Mouse (Mus musculus): ENCODE results near the gene Pum2.

Pum2 gene

DNA sequence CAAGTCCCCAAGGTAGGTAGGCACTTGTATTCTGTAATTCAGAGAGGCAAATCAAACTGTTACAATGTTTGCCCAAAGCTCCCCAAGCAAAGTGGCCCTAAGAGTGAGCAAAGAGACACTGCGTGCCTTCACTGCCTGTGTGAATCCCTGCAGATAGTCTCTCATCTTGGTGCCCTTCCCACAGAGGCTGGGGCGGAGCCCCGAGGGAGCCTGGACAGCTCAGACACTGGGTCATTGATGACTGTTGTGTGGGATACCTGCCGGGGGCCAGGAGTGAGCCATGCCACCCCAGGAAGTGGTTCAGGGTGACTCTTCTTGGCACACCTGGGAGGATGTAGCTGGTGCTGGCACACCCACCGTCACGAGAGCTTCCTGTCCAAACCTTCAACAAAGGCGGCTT, 87.1 kb downstream of the Pum2 start:
- in situ Hi-C loops (cut with MboI): no loop called here

GRCm38 (mm10) chr12:8762667-8763066, 88.7 kb downstream of the Pum2 start:
- in situ Hi-C loops (cut with MboI): no loop called here

- in situ Hi-C loops (cut with MboI): no loop called here
These were observed 90.4 kb downstream of the Pum2 start for GRCm38 (mm10) chr12:8764221-8764930.

DNA sequence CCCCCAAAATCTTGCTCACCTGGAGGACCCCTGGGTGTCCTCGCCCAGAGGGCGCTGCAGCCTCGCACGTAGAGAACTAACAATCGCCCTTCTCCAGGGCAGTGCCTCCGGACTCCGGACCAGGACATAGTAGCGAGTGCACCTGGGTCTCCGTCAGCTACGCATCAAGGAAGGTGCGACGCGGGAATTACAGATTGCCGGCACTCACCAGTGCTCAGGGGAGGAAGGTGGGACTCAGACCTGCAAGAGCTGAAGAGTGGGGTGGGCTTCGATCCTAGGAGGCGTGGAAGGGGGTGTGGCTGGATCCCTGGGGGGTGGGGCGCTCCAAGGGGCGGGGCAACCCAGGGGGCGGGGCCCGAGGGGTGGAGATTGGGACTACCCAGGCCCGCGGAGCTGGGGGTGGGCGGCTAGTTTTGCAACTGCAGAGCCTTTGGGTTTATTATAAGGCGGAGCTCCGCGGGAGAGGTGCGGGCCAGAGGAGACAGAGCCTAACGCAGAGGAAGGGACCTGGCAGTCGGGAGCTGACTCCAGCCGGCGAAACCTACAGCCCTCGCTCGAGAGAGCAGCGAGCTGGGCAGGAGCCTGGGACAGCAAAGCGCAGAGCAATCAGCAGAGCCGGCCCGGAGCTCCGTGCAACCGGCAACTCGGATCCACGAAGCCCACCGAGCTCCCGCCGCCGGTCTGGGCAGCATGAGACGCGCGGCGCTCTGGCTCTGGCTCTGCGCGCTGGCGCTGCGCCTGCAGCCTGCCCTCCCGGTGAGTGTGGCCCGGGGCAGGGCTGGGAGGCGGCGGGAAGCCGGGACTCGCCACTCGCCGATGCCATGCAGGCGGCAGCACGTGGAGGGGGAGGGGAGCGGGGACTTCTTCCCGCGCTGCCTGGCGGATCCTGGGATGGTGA, 97.3 kb downstream of the Pum2 start, which contains the start of gene Sdc1:
Sdc1 (plus strand) TSS at position 378 of the 898 bp plus-strand sequence.
- in situ Hi-C loops (cut with MboI): loop anchor here (10.0 kb wide), 1 partner anchor 234 kb away; no protein-coding TSS in a partner anchor

GRCm38 (mm10) chr12:8771844-8772380, 98.0 kb downstream of the Pum2 start:
- in situ Hi-C loops (cut with MboI): loop anchor here (10.0 kb wide), 1 partner anchor 233 kb away; no protein-coding TSS in a partner anchor

DNA sequence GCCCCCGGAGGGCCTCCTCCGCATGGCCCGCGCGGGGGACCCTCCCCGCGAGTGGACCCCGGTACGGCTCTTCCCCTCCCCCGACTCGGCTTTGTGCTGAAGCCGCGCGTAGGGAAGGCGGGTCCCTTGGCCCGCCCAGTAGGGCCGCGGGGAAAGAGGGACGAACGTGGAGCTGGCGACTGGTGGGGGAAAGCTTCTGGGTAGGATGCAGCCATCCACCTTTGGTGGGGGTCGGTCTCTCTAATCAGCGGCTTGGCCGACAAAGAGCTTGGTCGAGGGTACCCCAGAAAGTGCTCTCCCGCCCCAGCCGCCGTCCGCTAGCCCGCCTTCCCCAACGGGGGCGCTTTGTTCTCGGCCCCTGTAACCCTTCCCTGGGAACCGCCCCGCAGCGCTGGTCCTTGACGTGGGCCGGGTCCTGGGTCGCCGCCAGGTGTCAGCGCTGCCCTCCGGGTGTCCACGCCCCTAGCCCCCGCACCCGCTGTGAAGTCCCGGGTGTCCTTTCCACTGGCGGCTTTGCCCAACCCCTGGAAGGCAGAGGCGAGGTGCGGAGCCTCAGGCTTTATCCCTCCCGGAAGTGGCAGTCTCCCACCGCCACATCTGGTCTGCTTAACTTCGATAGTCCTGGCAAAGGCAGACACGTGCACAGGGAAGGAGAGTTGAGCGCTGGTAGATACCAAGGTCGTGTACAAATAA, 98.7 kb downstream of the Pum2 start:
- in situ Hi-C loops (cut with MboI): loop anchor here (10.0 kb wide), 1 partner anchor 232 kb away; no protein-coding TSS in a partner anchor

GRCm38 (mm10) chr12:8773336-8773735, 99.4 kb downstream of the Pum2 start:
- in situ Hi-C loops (cut with MboI): loop anchor here (10.0 kb wide), 1 partner anchor 231 kb away; no protein-coding TSS in a partner anchor

DNA sequence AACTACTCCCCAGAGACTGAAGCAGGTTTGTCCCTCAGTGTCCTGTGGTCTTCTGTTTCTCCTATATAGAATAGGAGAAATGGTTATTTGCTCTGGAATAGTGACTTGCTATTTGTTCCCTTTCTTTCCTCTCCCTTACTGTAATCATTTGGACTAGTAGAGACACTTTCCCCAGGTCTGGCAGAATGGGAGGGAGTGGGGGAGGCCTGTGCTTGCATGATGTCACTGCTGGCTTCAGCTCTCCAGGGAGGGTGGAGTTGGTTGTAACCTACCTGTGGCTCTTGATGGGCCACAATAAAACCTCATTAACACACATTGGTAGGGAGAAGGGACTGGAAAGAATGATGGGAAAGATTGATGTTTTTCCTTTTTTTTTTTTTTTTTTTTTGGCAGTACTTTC, 100.2 kb downstream of the Pum2 start:
- in situ Hi-C loops (cut with MboI): loop anchor here (10.0 kb wide), 1 partner anchor 231 kb away; no protein-coding TSS in a partner anchor

GRCm38 (mm10) chr12:8776206-8776605, 102.3 kb downstream of the Pum2 start:
- in situ Hi-C loops (cut with MboI): loop anchor here (10.0 kb wide), 1 partner anchor 229 kb away; no protein-coding TSS in a partner anchor

GRCm38 (mm10) chr12:8776741-8777140, 102.8 kb downstream of the Pum2 start:
- in situ Hi-C loops (cut with MboI): loop anchor here (10.0 kb wide), 1 partner anchor 228 kb away; no protein-coding TSS in a partner anchor

- in situ Hi-C loops (cut with MboI): loop anchor here (10.0 kb wide), 1 partner anchor 227 kb away; no protein-coding TSS in a partner anchor
These were observed 104.2 kb downstream of the Pum2 start for GRCm38 (mm10) chr12:8778106-8778505.

DNA sequence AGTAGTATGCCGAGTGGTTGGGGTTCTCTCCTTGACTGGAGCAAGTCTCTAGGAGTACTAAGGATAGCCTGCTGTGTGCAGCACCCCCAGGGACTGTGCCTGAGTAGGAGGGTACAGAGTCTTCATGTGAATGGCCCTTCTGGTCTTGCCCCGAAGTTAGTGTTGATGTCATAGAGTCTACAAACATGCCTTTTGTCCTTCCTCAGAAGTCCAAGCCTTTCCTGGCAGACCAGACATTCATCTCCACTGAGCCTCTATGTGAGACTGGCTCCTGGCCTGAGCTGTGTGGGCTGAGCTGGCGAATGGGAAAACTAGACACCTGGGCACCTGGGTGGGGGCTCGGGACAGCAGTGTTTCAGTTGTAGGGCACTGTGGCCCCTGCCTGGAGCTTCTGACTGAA, 105.9 kb downstream of the Pum2 start:
- in situ Hi-C loops (cut with MboI): loop anchor here (10.0 kb wide), 1 partner anchor 225 kb away; no protein-coding TSS in a partner anchor

GRCm38 (mm10) chr12:8781121-8781520, 107.2 kb downstream of the Pum2 start:
- in situ Hi-C loops (cut with MboI): no loop called here

DNA sequence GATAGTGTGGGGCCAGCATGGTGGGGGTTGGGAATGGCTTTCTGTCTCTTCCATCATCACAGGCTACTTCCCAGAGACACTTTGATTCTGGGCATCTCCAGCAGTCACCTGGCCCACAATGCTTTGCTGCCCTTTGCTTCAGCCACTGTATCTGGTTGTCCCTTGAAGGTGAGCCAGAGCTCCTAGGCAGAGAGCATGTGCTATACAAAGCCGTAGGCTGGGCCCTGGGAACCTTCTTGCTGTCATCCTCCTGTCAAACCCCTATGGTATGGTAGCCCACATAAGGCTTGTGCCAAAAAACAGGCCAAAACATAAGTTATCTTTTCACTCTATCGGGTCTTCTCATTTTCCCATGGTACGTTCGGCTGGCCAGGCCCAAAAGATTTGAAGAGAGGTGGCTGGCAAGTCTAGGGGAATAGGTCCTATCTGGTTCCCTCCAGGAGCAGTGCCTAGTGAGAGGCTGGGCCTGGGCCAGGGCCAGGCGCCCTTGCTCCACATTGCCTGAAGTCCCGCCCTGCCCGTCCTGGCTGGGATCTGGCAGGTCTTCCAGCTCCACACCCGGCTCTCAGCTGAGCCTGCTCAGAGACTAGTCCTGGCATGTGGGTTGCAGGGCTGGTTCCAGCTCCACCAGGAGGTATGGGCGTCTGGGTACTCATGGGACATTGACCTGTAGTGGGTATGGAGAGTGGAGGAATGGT, 107.9 kb downstream of the Pum2 start:
- in situ Hi-C loops (cut with MboI): no loop called here

GRCm38 (mm10) chr12:8782565-8782964, 108.6 kb downstream of the Pum2 start:
- in situ Hi-C loops (cut with MboI): no loop called here

GRCm38 (mm10) chr12:8784189-8784588, 110.3 kb downstream of the Pum2 start:
- in situ Hi-C loops (cut with MboI): no loop called here

DNA sequence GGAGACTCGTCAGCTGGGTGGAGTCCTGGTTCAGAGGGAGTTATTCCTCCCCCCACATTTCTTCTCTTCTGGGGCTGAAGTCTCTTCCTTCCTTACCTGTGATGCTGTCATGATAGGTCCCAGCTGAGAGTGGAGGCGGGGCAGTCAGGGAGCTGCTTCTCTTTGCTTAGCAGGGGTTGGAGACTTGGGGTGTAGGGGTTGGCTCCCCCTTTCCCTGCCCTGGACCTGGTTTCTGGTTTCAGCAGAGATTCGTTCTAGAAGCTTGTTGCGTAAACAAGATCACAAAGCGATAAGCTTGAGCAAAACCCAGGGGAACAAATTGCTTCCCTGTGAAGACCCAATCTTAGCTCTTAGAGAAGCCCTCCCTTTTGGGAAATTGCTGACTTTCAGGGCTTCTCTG, 112.5 kb downstream of the Pum2 start:
- in situ Hi-C loops (cut with MboI): no loop called here

DNA sequence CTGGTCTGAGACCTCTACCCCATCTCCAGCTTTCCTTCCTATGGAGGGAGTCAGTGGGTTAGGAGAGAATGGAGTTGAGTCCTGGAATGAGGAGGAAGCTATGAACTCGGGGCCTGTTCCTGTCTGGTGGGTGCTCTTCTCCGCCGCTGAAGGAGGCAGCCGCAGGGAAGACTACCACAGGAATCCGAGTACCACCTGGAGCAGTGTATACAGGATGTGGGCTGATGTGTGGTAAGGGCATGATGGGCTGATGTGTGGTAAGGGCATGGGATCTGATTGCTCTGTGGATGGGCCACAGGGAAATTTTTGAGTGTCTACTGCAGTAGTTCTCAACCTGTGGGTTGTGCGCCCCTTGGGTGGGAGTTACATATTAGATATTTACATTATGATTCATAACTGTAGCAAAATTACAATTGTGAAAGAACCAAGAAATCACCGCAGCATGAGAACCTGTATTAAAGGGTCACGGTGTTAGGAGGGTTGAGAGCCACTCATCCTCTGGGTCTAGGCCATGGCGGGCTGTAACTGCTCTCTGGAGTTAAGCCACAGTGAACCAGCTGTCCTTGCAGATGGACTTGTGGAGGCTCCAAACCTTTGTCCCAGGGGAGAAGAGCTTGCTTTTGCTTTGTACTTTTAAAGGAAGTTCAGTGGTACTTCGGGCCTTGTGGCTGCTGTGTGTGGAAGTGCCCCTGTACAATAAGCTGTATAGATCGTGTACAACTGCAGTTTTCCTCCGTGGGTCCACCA, 113.2 kb downstream of the Pum2 start:
- in situ Hi-C loops (cut with MboI): no loop called here

DNA sequence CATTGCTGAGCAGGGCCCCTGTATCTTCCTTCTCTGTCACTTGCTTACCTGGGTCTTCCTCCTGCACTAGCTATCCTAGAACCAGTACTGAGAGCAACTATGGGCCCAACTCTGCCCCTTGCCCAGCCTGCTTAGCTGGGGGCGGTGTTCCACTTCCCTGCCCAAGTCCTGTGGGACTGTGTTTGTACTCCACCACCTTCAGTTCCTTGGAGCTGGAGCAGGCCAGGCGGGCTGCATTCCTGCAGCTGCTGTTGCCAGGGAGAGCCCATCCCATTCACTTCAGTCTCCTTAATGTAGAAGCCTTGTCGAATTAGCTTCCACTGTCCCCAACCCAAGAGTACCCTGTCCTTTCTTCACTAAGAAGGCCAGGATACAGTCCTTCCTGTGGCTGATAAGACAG, 114.5 kb downstream of the Pum2 start:
- in situ Hi-C loops (cut with MboI): no loop called here

GRCm38 (mm10) chr12:8790615-8791014, 116.7 kb downstream of the Pum2 start:
- in situ Hi-C loops (cut with MboI): no loop called here
